Mouse (Mus musculus) sigmoid colon, adult 10 weeks (tissue): ENCODE measurements around the gene Olfr661. TPM values are rescaled to one million over a fixed set of nuclear protein-coding genes. Genes with fewer than 3 reads are reported as not detected.

Source experiments
- polyA plus RNA-seq: library from polyadenylated mRNA; stranded (reverse); fragments of 350-450 nt; fragmentation: Illumina TruSeq; extraction: RNeasy Lipid Tissue Mini Kit (QIAGEN cat#74804); gene quantifications from one replicate; pipeline ENCODE4 v1.2.3, GENCODE M21; 2014; ENCODE audit warnings: low read depth, low replicate concordance

Gene Olfr661
- not detected for polyA plus RNA-seq

GRCm38 (mm10) chr7:104686201-104686600 lies at the start of gene Olfr661:
TSS of gene Olfr661 (plus strand) at chr7:104686501.

GRCm38 (mm10) chr7:104646841-104647482 lies 39.3 kb upstream of the Olfr661 start, which contains the start of gene Olfr658:
TSS of gene Olfr658 (minus strand) at chr7:104647305.

GRCm38 (mm10) chr7:104666453-104666852 lies 19.8 kb upstream of the Olfr661 start, which contains the start of gene Olfr659:
TSS of gene Olfr659 (plus strand) at chr7:104666753.

Other genes with a start within 250 kb of the Olfr661 start
- gene Trim30a, start 221.3 kb upstream of the Olfr661 start, polyA plus RNA-seq = 47.4 TPM
- gene Trim30d, start 178.7 kb upstream of the Olfr661 start, polyA plus RNA-seq = 112 TPM
- not detected for gene Olfr651, start 136.4 kb upstream of the Olfr661 start, polyA plus RNA-seq
- not detected for gene Olfr652, start 125.6 kb upstream of the Olfr661 start, polyA plus RNA-seq
- not detected for gene Olfr653, start 109.2 kb upstream of the Olfr661 start, polyA plus RNA-seq
- gene Olfr654, start 99.5 kb upstream of the Olfr661 start, polyA plus RNA-seq = not detected
- not detected for gene Olfr655, start 84.7 kb upstream of the Olfr661 start, polyA plus RNA-seq
- not detected for gene Olfr656, start 72.5 kb upstream of the Olfr661 start, polyA plus RNA-seq
- gene Olfr657, start 61.7 kb upstream of the Olfr661 start, polyA plus RNA-seq = not detected
- 0.38 TPM for gene Olfr658, start 39.2 kb upstream of the Olfr661 start, polyA plus RNA-seq
- not detected for gene Olfr659, start 19.7 kb upstream of the Olfr661 start, polyA plus RNA-seq
- not detected for gene Usp17le, start 91.0 kb downstream of the Olfr661 start, polyA plus RNA-seq
- not detected for gene Usp17lb, start 156.1 kb downstream of the Olfr661 start, polyA plus RNA-seq
- gene Usp17la, start 170.5 kb downstream of the Olfr661 start, polyA plus RNA-seq = not detected
- gene Olfr665, start 191.5 kb downstream of the Olfr661 start, polyA plus RNA-seq = not detected
- gene Olfr666, start 209.5 kb downstream of the Olfr661 start, polyA plus RNA-seq = not detected
- gene Olfr667, start 235.0 kb downstream of the Olfr661 start, polyA plus RNA-seq = not detected
- not detected for gene Olfr668, start 241.6 kb downstream of the Olfr661 start, polyA plus RNA-seq
- gene Olfr669, start 247.7 kb downstream of the Olfr661 start, polyA plus RNA-seq = not detected